Mouse (Mus musculus) C2C12 (cell line): ENCODE data around the gene Pcsk5. TPM values are rescaled to one million over a fixed set of nuclear protein-coding genes. Genes with fewer than 3 reads are reported as not detected.
A peak's percentile ranks its signal among the peaks of the same experiment; 100 is the strongest.

ENCODE experiments used
- H3K27me3 ChIP-seq: one replicate; pipeline ENCODE4 v1.6.1; 2011; ENCODE audit not compliant: control insufficient read depth, insufficient read depth, insufficient read length
- H3K36me3 ChIP-seq: one replicate; pipeline ENCODE4 v1.6.1; 2011; ENCODE audit not compliant: control insufficient read depth, insufficient read depth
- H3K4me3 ChIP-seq: one replicate; pipeline ENCODE4 v1.5.1; 2011; ENCODE audit warnings: mild to moderate bottlenecking, control low read depth; ENCODE audit not compliant: poor library complexity, insufficient read depth, severe bottlenecking
- H3K79me2 ChIP-seq: one replicate; pipeline ENCODE4 v1.6.1; 2011; ENCODE audit not compliant: control insufficient read depth, insufficient read depth
- H3K79me3 ChIP-seq: one replicate; pipeline ENCODE4 v1.6.1; 2011; ENCODE audit warnings: low read depth, control low read depth
- H3ac ChIP-seq: one replicate; pipeline ENCODE3; 2011; ENCODE audit warnings: low read depth; ENCODE audit not compliant: control insufficient read depth, insufficient read length
- CEBPB ChIP-seq: IDR thresholded peaks from one replicate; pipeline ENCODE4 v1.6.1; 2011; ENCODE audit warnings: low read depth, mild to moderate bottlenecking, control low read depth, moderate library complexity
- CTCF ChIP-seq: IDR thresholded peaks from one replicate; pipeline ENCODE4 v1.5.1; 2011; ENCODE audit not compliant: control insufficient read depth, insufficient read depth, insufficient read length
- FOSL1 ChIP-seq: IDR thresholded peaks from one replicate; pipeline ENCODE4 v1.8.0; 2011; ENCODE audit warnings: mild to moderate bottlenecking, low read length; ENCODE audit not compliant: poor library complexity, insufficient read depth, severe bottlenecking
- MAX ChIP-seq: IDR thresholded peaks from one replicate; pipeline ENCODE4 v1.6.1; 2011; ENCODE audit warnings: mild to moderate bottlenecking, control low read depth
- MYOD1 ChIP-seq: IDR thresholded peaks from one replicate; pipeline ENCODE4 v1.6.1; 2011; ENCODE audit warnings: low read depth; ENCODE audit not compliant: control insufficient read depth, insufficient read length
- MYOG ChIP-seq: IDR thresholded peaks from one replicate; pipeline ENCODE4 v1.6.1; 2011; ENCODE audit not compliant: control insufficient read depth, insufficient read length; ENCODE audit errors: extremely low read depth
- USF1 ChIP-seq: IDR thresholded peaks from one replicate; pipeline ENCODE4 v1.6.1; 2011; ENCODE audit warnings: low read depth, mild to moderate bottlenecking, control low read depth, moderate library complexity
- polyA plus RNA-seq: library from polyadenylated mRNA; unstranded; fragments of >200 nt; fragmentation: generic; extraction: Trizol; gene quantifications from one replicate; pipeline ENCODE4 v1.2.1, GENCODE M21; 2012; ENCODE audit warnings: missing spikeins

Gene Pcsk5
- polyA plus RNA-seq, 1 experiment, result not detected

- Histone ChIP-seq H3K36me3 (peaks cover 28% of the 10 kb centered on the region), H3ac (no peak overlapping the region), H3K27me3 (no peaks in the 10 kb centered on the region), H3K4me3 (no peak overlapping the region), H3K79me2 (peaks cover 6% of the 10 kb centered on the region), H3K79me3 (peaks cover 6% of the 10 kb centered on the region)
- TF ChIP-seq MYOD1, result no peak
- no peak for TF ChIP-seq MYOG
- TF ChIP-seq USF1, result no peak
- TF ChIP-seq FOSL1, result no peak
- TF ChIP-seq CEBPB, result no peak
- no peak for TF ChIP-seq MAX
- TF ChIP-seq CTCF, result no peak
Observed at GRCm38 (mm10) chr19:17397922-17398321, 439.5 kb downstream of the Pcsk5 start.

DNA sequence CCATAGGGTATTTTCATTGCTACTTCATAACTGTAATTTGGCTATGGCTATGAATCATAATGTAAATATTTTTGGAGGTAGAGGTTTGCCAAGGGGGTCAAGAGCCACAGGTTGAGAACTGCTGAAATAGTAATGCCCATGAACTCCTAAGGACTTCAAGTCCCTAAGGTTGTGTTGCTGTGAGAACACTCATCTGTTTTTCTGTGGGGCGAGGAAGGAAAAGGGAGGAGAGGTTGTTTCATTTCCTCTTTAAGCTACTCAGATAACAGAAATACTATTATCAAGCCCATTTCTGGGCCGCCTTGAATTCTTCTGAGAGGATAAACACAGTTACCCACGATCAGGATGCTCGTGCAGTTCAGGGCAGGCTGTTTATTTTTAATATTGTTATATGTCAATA is 440.6 kb downstream of the Pcsk5 start:
- TF ChIP-seq MYOG, result no peak
- TF ChIP-seq CEBPB, result no peak
- no peak for TF ChIP-seq MAX
- TF ChIP-seq CTCF, result no peak
- no peak for TF ChIP-seq FOSL1
- TF ChIP-seq MYOD1, result no peak
- no peak for TF ChIP-seq USF1
- Histone ChIP-seq H3K4me3 (no peak overlapping the region), H3K79me2 (peaks cover 6% of the 10 kb centered on the region), H3K27me3 (no peaks in the 10 kb centered on the region), H3K36me3 (peaks cover 28% of the 10 kb centered on the region), H3ac (no peak overlapping the region), H3K79me3 (peaks cover 6% of the 10 kb centered on the region)

- H3K79me2 ChIP-seq, result peaks cover 6% of the 10 kb centered on the region
- H3K79me3 ChIP-seq, result peaks cover 6% of the 10 kb centered on the region
- TF ChIP-seq CEBPB, result no peak
- no peak for TF ChIP-seq MYOD1
- TF ChIP-seq MYOG, result no peak
- TF ChIP-seq FOSL1, result no peak
- no peak for TF ChIP-seq USF1
- TF ChIP-seq MAX, result no peak
- no peak for TF ChIP-seq CTCF
- H3K36me3 ChIP-seq, result peaks cover 8% of the 10 kb centered on the region
- peak within 1 kb of the TSS; percentile 74 for H3ac ChIP-seq
- no peaks in the 10 kb centered on the region for H3K27me3 ChIP-seq
- peak within 1 kb of the TSS; percentile 67 for H3K4me3 ChIP-seq
Observed at GRCm38 (mm10) chr19:17393841-17394591, 443.4 kb downstream of the Pcsk5 start, which contains the start of gene Rfk. TSS of gene Rfk (plus strand) at chr19:17394043.

DNA sequence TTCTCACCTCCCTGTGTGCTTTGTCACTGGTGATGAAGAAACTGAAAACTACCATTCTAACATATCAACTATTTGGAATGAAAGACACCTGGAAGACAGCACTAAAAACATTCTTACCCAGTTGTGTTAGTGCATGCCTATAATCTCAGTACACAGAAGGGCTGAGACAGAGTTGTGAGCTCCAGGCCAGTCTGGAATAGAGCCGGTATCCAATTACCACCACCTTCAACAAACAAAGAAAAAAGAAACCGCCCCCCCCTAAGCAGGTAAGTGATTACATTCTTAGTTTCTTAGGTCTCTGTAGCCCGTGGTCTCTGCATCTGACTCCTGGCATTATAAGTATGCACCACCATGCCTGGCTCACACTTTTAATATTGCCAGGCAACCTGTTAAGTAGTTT is 444.6 kb downstream of the Pcsk5 start:
- TF ChIP-seq MAX (no peak), USF1 (no peak), MYOG (no peak), FOSL1 (no peak), CEBPB (no peak), CTCF (no peak), MYOD1 (no peak)
- peaks cover 6% of the 10 kb centered on the region for H3K79me2 ChIP-seq
- H3ac ChIP-seq, result no peak overlapping the region
- H3K4me3 ChIP-seq, result no peak overlapping the region
- no peaks in the 10 kb centered on the region for H3K36me3 ChIP-seq
- H3K27me3 ChIP-seq, result no peaks in the 10 kb centered on the region
- H3K79me3 ChIP-seq, result peaks cover 6% of the 10 kb centered on the region

- Histone ChIP-seq H3K4me3 (no peak overlapping the region), H3K27me3 (no peaks in the 10 kb centered on the region), H3K36me3 (no peaks in the 10 kb centered on the region), H3K79me3 (no peaks in the 10 kb centered on the region), H3K79me2 (no peaks in the 10 kb centered on the region), H3ac (no peak overlapping the region)
- TF ChIP-seq CEBPB (no peak), MYOD1 (no peak), FOSL1 (no peak), CTCF (no peak), MAX (no peak), MYOG (no peak), USF1 (no peak)
Observed at GRCm38 (mm10) chr19:17388404-17388803, 449.0 kb downstream of the Pcsk5 start.
